Mouse (Mus musculus): ENCODE measurements around the gene 4932411N23Rik. TPM values are rescaled to one million over a fixed set of nuclear protein-coding genes. Genes with fewer than 3 reads are reported as not detected.

Gene 4932411N23Rik
- total RNA-seq (2023), result not detected

DNA sequence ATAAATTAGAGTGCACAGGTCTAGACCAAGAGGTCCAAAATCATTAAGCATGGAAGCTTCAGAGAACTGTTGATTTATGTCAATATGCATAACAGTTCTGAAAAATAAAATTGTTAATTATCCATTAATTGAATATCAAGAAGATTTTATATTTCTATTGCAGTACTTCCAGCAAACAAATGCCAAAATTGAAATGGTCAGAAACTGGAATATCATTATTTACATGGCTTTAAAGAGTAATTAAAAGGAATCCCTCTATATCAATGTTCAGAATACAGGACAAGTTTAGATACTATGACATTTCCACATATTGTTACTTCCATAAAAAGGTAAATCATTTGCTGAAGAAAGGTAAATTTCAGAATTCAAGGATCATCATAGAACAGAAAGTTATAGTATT, at the start of gene 4932411N23Rik:
Gene 4932411N23Rik (minus strand): TSS at position 101 of the 400 bp plus-strand sequence.

Other genes starting within 250 kb of the 4932411N23Rik start
- gene Gm382, start 224.1 kb upstream of the 4932411N23Rik start, total RNA-seq (2023), result not detected

Data from neutrophil, adult 59 days (primary cell).